Mouse (Mus musculus) central nervous system, embryonic 11.5 days (tissue): ENCODE measurements around the gene Ifna5. TPM values are rescaled to one million over a fixed set of nuclear protein-coding genes. Genes with fewer than 3 reads are reported as not detected.

Source experiments
- polyA plus RNA-seq: library from polyadenylated mRNA; depleted of rRNA; stranded (reverse); fragments of >200 nt; gene quantifications from 2 replicates; pipeline ENCODE4 v1.2.3, GENCODE M21; 2012; rRNA removed

Gene Ifna5
- polyA plus RNA-seq, result not detected in 2 replicates

GRCm38 (mm10) chr4:88835225-88835624 is at the start of gene Ifna5:
Ifna5 (plus strand) TSS chr4:88835525.

GRCm38 (mm10) chr4:88788402-88788801 is 46.9 kb upstream of the Ifna5 start, which contains the start of gene Gm13277:
Gm13277 (plus strand) TSS chr4:88788632.

GRCm38 (mm10) chr4:88791250-88791649 is 44.1 kb upstream of the Ifna5 start, which contains the start of gene Gm13278:
Gm13278 (plus strand) TSS chr4:88791550.

GRCm38 (mm10) chr4:88793936-88794675 is 41.2 kb upstream of the Ifna5 start, which contains the start of gene Gm13275:
Gm13275 (plus strand) TSS chr4:88794487.

GRCm38 (mm10) chr4:88797097-88797496 is 38.2 kb upstream of the Ifna5 start, which contains the start of gene Gm13279:
Gm13279 (plus strand) TSS chr4:88797397.

GRCm38 (mm10) chr4:88799365-88799764 is 36.0 kb upstream of the Ifna5 start, which contains the start of gene Gm13285:
Gm13285 (plus strand) TSS chr4:88799665.

GRCm38 (mm10) chr4:88802954-88803353 is 32.4 kb upstream of the Ifna5 start, which contains the start of gene Gm13287:
Gm13287 (plus strand) TSS chr4:88803254.

GRCm38 (mm10) chr4:88805231-88805630 is 30.1 kb upstream of the Ifna5 start, which contains the start of gene Gm13288:
Gm13288 (plus strand) TSS chr4:88805531.

GRCm38 (mm10) chr4:88815928-88816327 is 19.4 kb upstream of the Ifna5 start, which contains the start of gene Ifna7:
Ifna7 (plus strand) TSS chr4:88816228.

GRCm38 (mm10) chr4:88819659-88820058 is 15.7 kb upstream of the Ifna5 start, which contains the start of gene Ifna11:
Ifna11 (plus strand) TSS chr4:88819959.

GRCm38 (mm10) chr4:88827116-88827515 is 8.2 kb upstream of the Ifna5 start, which contains the start of gene Ifna6:
Ifna6 (plus strand) TSS chr4:88827416.

GRCm38 (mm10) chr4:88841438-88841911 is 6.2 kb downstream of the Ifna5 start, which contains the start of gene Ifna4:
Ifna4 (plus strand) TSS chr4:88841861.

GRCm38 (mm10) chr4:88849698-88850097 is 14.4 kb downstream of the Ifna5 start, which contains the start of gene Ifna1:
Ifna1 (plus strand) TSS chr4:88850087.

GRCm38 (mm10) chr4:88880101-88880500 is 44.8 kb downstream of the Ifna5 start, which contains the start of gene Ifne:
Ifne (minus strand) TSS chr4:88880201.

Other genes starting within 250 kb of the Ifna5 start
- gene Ifna9, start 243.1 kb upstream of the Ifna5 start, polyA plus RNA-seq, result not detected in 2 replicates
- not detected in 2 replicates for gene Ifna12, start 232.1 kb upstream of the Ifna5 start, polyA plus RNA-seq
- gene C87499, start 201.1 kb upstream of the Ifna5 start, polyA plus RNA-seq, result not detected in 2 replicates
- gene Ifna13, start 191.1 kb upstream of the Ifna5 start, polyA plus RNA-seq, result not detected in 2 replicates
- gene Ifna16, start 158.6 kb upstream of the Ifna5 start, polyA plus RNA-seq, result not detected in 2 replicates
- not detected in 2 replicates for gene Ifna2, start 151.6 kb upstream of the Ifna5 start, polyA plus RNA-seq
- gene Ifnab, start 144.2 kb upstream of the Ifna5 start, polyA plus RNA-seq, result 0.06 TPM in 2 replicates
- gene Gm26566, start 113.7 kb upstream of the Ifna5 start, polyA plus RNA-seq, result 0.11 and 0.25 TPM in 2 replicates
- 46.1 and 65.0 TPM in 2 replicates for gene Klhl9, start 113.1 kb upstream of the Ifna5 start, polyA plus RNA-seq
- not detected in 2 replicates for gene Gm13271, start 80.7 kb upstream of the Ifna5 start, polyA plus RNA-seq
- 0.05 and 0.10 TPM in 2 replicates for gene Gm13283, start 75.4 kb upstream of the Ifna5 start, polyA plus RNA-seq
- gene Gm13290, start 61.7 kb upstream of the Ifna5 start, polyA plus RNA-seq, result not detected in 2 replicates
- gene Gm13289, start 58.6 kb upstream of the Ifna5 start, polyA plus RNA-seq, result not detected in 2 replicates
- not detected in 2 replicates for gene Gm13272, start 55.7 kb upstream of the Ifna5 start, polyA plus RNA-seq
- gene Ifnz, start 53.4 kb upstream of the Ifna5 start, polyA plus RNA-seq, result 0.05 and 0.10 TPM in 2 replicates
- not detected in 2 replicates for gene Gm13276, start 49.8 kb upstream of the Ifna5 start, polyA plus RNA-seq
- gene Gm13277, start 46.9 kb upstream of the Ifna5 start, polyA plus RNA-seq, result not detected in 2 replicates
- gene Gm13278, start 44.0 kb upstream of the Ifna5 start, polyA plus RNA-seq, result not detected in 2 replicates
- gene Gm13275, start 41.0 kb upstream of the Ifna5 start, polyA plus RNA-seq, result 0.12 TPM in 1 of 2 replicates, not detected in the other
- gene Gm13279, start 38.1 kb upstream of the Ifna5 start, polyA plus RNA-seq, result not detected in 2 replicates
- gene Gm13285, start 35.9 kb upstream of the Ifna5 start, polyA plus RNA-seq, result not detected in 2 replicates
- 0.12 TPM in 1 of 2 replicates, not detected in the other for gene Gm13287, start 32.3 kb upstream of the Ifna5 start, polyA plus RNA-seq
- gene Gm13288, start 30.0 kb upstream of the Ifna5 start, polyA plus RNA-seq, result 0.01 and 0.02 TPM in 2 replicates
- not detected in 2 replicates for gene Ifna7, start 19.3 kb upstream of the Ifna5 start, polyA plus RNA-seq
- gene Ifna11, start 15.6 kb upstream of the Ifna5 start, polyA plus RNA-seq, result not detected in 2 replicates
- gene Ifna6, start 8.1 kb upstream of the Ifna5 start, polyA plus RNA-seq, result not detected in 2 replicates
- not detected in 2 replicates for gene Ifna4, start 6.3 kb downstream of the Ifna5 start, polyA plus RNA-seq
- gene Ifna1, start 14.6 kb downstream of the Ifna5 start, polyA plus RNA-seq, result not detected in 2 replicates
- gene Ifne, start 44.7 kb downstream of the Ifna5 start, polyA plus RNA-seq, result not detected in 2 replicates